Mouse (Mus musculus) mesoderm, embryonic 11.5 days (tissue): ENCODE measurements around the gene Golga2.

Experiments used
- DNase-seq: peaks from one replicate; pipeline ENCODE4 v3.0.0-alpha.2; 2012; ENCODE audit warnings: low read depth, low spot score

Gene Golga2

GRCm38 (mm10) chr2:32287334-32287840, at the start of gene Golga2:
Gene Golga2, plus strand, starts transcription at chr2:32287384.
- DNase-seq: no peak

- DNase-seq: no peak
These were observed 49.6 kb upstream of the Golga2 start for GRCm38 (mm10) chr2:32237571-32237970.

DNA sequence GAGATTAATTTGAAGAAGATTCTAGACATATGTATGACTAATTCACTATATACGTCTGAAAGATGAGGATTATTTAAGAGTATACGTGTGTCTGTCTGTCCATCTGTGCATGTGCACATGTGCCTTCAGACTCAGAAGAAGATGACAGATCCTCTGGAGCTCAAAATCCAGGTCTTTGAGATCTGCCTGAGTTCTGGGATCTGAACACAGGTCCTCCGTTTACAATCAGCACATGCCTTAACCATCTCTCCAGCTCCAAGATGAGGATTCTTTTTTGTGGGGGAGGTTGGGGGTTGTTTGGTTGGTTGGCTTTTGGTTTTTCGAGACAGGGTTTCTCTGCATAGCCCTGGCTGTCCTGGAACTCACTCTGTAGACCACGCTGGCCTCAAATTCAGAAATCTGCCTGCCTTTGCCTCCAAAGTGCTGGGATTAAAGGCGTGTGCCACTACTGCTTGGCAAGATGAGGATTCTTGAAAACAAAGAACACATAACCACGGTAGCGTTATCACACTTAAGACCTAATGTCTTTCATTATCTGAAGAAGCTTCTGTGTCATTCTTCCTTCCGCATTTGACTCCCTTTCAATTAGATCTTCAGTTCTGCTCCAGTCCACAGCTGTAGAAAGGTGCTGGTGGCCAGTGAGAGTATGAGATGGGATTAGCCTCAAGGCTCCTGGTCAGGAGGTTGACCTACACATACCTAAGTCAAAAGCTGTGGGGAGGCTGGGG, 48.3 kb upstream of the Golga2 start:
- no peak for DNase-seq

DNA sequence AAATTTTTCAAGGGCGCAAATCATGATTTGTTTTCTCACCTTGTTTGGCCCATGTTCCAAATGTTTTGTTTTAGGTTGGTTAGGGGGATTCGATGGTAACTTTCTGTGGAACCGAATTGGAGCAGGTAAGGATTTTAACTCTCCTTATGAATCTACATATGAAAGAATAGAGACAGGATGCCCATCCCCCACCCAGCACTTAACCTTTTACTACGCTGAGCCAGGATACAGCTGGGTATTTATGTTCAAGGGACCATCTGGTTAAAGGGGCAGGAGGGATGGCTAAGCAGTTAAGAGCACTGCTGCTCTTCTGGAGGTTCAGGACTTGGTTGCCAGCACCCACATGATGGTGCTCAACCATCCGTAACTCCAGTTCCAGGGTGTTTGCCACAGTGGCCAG, 46.6 kb upstream of the Golga2 start:
- DNase-seq: no peak

GRCm38 (mm10) chr2:32242986-32243385, 44.2 kb upstream of the Golga2 start:
- DNase-seq: no peak

GRCm38 (mm10) chr2:32246741-32247140, 40.4 kb upstream of the Golga2 start:
- DNase-seq: no peak

DNA sequence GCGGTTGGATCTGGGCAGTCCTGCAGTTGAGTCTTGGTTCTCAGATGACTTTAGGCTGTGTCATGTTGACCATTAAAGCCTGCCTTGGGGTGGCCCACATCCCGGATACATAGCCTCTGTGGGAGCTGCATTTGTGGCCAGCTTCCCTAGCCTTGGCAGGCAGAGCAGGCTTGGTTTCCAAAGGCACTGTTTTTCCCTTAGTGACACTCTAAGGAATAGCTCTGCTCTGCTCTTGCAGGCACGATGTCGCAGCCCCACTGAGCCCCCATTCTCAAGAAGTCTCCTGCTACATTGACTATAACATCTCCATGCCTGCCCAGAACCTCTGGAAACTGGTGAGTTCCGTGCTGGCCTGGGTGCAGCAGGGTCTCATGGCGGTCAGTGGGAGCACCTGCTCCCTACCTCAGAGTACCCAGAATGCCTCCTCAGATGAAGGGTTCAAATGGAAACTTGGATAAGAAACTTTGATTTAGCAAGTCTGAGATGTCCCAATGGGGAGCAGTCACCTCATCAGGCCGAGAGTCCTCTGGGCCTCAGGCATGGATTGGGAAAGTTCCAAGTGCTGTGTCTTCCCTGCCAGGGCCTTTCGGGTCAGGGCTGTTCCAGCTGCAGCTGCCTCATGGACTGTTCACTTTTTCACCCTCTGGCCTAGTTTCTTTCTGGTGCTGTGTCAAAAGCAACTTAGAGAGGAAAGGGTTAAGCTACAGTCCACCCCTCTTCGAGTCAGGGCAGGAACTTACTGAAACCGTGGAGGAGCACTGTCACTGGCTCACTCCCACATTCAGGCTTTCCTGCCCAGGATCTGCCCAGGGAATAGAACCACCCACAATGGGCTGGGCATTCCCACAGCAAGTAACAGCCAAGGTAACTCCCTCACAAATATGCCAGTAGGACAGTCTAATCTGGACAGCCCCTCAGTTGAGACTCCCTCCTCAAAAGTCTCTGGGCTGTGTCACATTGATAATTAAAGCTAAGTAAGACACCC, 38.5 kb upstream of the Golga2 start:
- DNase-seq: no peak

DNA sequence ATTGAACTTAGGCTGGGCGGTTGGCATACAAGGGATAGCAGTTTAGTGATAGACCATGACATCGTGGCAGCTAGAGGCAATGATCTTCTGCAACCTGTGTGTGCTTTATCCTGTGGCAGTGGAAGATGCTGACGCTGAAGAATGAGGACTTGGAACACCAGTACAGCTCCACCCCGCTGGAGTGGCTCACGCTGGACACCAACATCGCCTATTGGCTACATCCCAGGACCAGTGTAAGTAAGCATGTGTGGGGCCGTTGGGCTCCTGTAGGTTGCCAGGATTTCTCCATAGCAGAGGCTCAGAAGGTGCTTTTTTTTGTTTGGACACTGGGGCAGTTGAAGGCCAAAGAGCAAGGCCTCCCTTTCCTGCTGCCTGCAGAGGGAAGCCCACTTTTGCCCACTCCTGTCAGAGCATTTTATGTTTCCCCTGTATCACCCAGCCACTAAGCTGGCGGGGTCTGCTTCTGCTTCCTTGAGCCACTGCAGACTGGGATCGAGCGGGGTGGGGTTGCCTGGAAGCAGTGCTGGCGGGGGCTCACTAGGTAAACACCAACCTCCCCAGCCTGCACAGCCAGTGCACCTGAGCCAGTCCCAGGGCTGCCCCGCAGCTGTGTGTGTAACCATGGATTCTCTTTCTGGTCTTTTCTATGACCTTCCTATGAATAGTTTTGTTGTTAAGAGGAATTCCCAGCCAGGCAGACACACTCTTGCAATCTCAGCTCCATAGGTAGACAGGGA, 35.2 kb upstream of the Golga2 start:
- DNase-seq: no peak

DNA sequence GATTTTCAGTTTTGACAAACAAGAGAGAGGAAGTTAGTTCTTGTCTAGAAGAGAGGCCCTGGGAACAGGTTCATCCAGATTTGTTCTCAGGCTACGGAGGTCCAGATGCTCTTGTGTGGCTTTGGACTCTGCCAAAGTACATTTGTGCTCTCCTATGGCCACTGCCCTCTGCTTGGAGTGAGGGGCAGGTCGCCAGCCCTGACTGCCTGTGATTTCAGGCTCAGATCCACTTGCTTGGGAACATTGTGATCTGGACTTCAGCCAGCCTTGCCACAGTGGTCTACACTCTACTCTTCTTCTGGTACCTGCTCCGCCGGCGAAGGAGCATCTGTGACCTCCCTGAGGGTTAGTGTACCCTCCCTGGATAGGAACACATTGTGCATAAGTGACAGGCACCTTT, 34.5 kb upstream of the Golga2 start:
- no peak for DNase-seq

- no peak for DNase-seq
These were observed 33.8 kb upstream of the Golga2 start for GRCm38 (mm10) chr2:32253352-32253751.

GRCm38 (mm10) chr2:32254563-32254962, 32.6 kb upstream of the Golga2 start:
- DNase-seq: no peak

DNA sequence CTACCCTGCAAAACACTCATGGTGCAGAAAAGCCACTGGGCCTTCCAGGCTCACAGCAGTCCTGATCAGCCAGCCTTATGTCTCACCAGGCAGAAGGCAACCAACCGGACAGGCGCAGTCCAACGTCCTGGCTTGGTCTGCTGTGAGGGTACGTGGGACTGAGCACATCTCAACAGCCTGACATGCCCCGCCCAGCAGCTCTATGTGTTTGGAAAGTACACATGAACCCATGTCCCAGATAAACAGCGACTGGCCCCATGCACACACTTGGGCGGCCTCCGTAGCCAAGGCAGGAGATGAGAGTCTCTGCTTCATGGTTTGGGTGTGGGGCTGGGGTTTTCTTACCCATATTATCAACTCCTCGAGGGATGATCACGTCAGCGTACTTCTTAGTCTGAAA, 30.9 kb upstream of the Golga2 start:
- DNase-seq: no peak

- DNase-seq: no peak
These were observed 28.2 kb upstream of the Golga2 start for GRCm38 (mm10) chr2:32258887-32259533.

- peak; percentile 96 for DNase-seq
These were observed 27.3 kb upstream of the Golga2 start, which contains the start of gene Uck1 for GRCm38 (mm10) chr2:32259657-32260417. Gene Uck1, minus strand, starts transcription at chr2:32260159.

- peak; percentile 54 for DNase-seq
These were observed 26.5 kb upstream of the Golga2 start for GRCm38 (mm10) chr2:32260635-32261034.

DNA sequence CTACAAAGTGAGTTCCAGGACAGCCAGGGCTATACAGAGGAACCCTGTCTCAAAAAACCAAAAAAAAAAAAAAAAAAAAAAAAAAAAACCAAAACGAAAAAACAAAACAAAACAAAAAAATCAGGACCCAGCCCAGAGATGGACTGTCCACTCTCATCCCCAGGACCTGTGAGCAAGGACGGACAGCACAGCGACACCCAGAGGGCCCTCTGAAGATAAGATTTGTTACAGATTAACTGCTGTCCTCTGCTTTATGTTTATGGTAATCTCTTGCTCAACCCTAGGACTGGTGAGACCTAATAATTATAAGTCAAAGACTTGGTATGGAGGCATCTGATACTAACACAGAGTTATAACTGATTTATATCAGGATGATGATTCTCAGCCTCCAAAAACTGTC, 11.4 kb upstream of the Golga2 start:
- no peak for DNase-seq

DNA sequence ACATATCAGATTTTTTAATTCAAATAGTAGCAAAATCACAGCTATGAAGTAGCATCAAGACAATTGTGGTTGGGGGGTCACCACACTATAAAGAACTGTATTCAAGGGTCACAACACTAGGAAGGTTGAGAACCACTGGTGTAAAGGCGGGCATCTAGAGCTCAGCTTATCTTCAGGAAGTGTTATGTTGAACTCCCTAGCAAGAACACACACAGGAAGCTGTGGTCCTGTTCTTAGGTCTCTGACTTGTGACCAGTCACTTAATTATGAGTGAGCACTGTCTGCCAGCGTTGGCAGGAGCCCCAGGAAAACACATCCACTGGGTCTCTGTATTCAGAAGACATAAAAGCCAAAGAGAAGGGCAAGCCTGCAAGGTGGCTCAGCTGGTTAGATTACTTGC, 4.9 kb upstream of the Golga2 start:
- no peak for DNase-seq

- DNase-seq: peak; percentile 62
These were observed 4.5 kb upstream of the Golga2 start for GRCm38 (mm10) chr2:32282727-32283126.

- no peak for DNase-seq
These were observed 3.2 kb upstream of the Golga2 start for GRCm38 (mm10) chr2:32283986-32284385.

DNA sequence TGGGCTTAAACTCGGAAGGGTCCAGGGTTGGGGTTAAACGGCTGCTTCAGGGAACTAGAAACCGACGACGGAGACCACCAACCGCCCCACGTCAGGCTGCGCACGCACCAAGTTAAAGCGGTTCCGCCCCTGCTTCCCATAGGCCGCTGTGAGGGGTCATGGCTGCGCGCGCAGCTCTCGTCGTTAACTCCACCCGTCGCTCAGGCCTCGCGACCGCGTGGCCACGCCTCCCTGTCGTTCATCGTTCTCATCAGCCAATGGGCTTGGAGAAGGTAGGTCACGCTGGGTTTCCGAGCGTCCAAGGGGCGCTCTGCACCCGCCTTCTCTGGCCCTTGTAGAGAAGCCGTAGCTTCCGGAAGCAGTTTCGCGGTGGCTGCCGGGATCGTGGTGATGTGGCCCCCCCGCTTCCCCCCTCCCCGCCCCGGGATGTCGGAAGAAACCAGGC, 761 bp downstream of the Golga2 start, which contains the start of gene Swi5:
Swi5 (minus strand) TSS at position 153 of the 445 bp plus-strand sequence.
- DNase-seq: peak; percentile 100
